Mouse (Mus musculus) ES-E14 (cell line): Measurements from ENCODE around the gene Slc6a18.

Source experiments
- HCFC1 ChIP-seq: IDR thresholded peaks from 2 replicates; pipeline ENCODE4 v1.6.1; 2012; ENCODE audit warnings: low read length, inconsistent platforms, borderline replicate concordance; ENCODE audit not compliant: insufficient read depth
- ZC3H11A ChIP-seq: IDR thresholded peaks from 2 replicates; pipeline ENCODE4 v1.6.1; 2012; ENCODE audit warnings: low read depth, mild to moderate bottlenecking, inconsistent platforms, low read length, borderline replicate concordance

DNA sequence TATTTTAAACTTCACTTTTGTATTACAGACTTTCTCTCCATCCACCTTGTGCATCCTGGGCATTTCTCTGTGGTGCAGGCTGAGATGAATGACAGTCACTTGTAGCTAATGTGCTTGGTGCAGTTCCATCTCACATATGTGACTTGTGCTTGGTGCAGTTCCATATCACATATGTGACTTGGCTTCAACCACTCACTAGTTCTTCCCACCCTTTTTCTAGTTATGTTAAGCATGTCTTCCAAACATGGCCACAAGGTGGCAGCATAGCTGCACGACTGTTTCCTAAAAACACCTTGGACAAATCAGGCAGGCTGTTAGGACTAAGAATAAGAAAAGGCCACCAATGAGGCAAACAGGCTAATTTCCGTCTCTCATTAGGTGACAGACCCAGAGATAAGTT, 40.4 kb upstream of the Slc6a18 start:
- TF ChIP-seq ZC3H11A (peak; percentile 90), HCFC1 (no peak)
